Mouse (Mus musculus): ENCODE data around the gene Dusp5. TPM values are rescaled to one million over a fixed set of nuclear protein-coding genes. Genes with fewer than 3 reads are reported as not detected.

Dusp5 gene
- polyA plus RNA-seq, 1 experiment, result 10.9 TPM

DNA sequence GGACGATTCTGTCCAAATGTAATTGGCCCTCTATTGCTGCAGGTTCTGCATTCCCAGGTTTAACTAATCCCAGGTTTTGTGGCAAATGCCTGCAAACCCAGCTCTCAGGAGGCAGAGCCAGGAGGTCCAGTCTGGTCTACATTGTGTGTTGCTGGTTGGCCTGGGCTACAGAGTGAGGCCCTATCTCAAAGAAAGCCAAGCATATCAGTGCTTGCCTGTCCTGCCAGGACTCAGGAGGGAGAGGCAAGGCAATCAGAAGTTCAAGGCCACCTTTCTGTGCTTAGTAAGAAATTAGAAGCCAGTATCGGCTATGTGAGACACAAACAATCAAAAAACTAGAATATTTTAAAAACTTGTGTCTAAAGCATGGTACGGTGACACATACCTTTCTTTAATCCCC lies 44.2 kb downstream of the Dusp5 start:
- Histone ChIP-seq H3K4me1 (ENCODE audit: control insufficient read depth, insufficient read depth, insufficient read length) (peaks cover 5% of the 10 kb centered on the region; the same call in 1 of the 2 replicates), H3K27ac (ENCODE audit: insufficient read depth, low read length) (no peak overlapping the region), H3K36me3 (ENCODE audit: control insufficient read depth, insufficient read depth, low read length) (no peaks in the 10 kb centered on the region), H3K27me3 (ENCODE audit: control insufficient read depth, insufficient read depth, low read length) (no peaks in the 10 kb centered on the region), H3K4me3 (ENCODE audit: extremely low read depth, insufficient read depth, insufficient read length) (no peak overlapping the region)
- 89% methylated on average over 3 of the region's 3 CpGs for WGBS
- TF ChIP-seq POLR2A (IDR thresholded peaks at IDR 0.05; ENCODE audit: low read depth, low read length), result no peak
- no peak for TF ChIP-seq CTCF (IDR thresholded peaks at IDR 0.05; ENCODE audit: extremely low read depth, insufficient read depth, insufficient read length, insufficient replicate concordance)
- DNase-seq (ENCODE audit: low read depth in 1 of 2, low spot score in 2 of 2), result no peak

- TF ChIP-seq POLR2A (IDR thresholded peaks at IDR 0.05; ENCODE audit: low read depth, low read length), result no peak
- TF ChIP-seq CTCF (IDR thresholded peaks at IDR 0.05; ENCODE audit: extremely low read depth, insufficient read depth, insufficient read length, insufficient replicate concordance), result no peak
- no peaks in the 10 kb centered on the region for H3K36me3 ChIP-seq (ENCODE audit: control insufficient read depth, insufficient read depth, low read length)
- no peaks in the 10 kb centered on the region for H3K27me3 ChIP-seq (ENCODE audit: control insufficient read depth, insufficient read depth, low read length)
- peaks cover 7% of the 10 kb centered on the region; the same call in 1 of the 2 replicates for H3K4me1 ChIP-seq (ENCODE audit: control insufficient read depth, insufficient read depth, insufficient read length)
- no peak overlapping the region for H3K27ac ChIP-seq (ENCODE audit: insufficient read depth, low read length)
- WGBS, result 91% methylated on average over 8 of the region's 8 CpGs
- H3K4me3 ChIP-seq (ENCODE audit: extremely low read depth, insufficient read depth, insufficient read length), result no peak overlapping the region
- DNase-seq (ENCODE audit: low read depth in 1 of 2, low spot score in 2 of 2), result no peak
Measured at GRCm38 (mm10) chr19:53574131-53574530, 45.2 kb downstream of the Dusp5 start.

DNA sequence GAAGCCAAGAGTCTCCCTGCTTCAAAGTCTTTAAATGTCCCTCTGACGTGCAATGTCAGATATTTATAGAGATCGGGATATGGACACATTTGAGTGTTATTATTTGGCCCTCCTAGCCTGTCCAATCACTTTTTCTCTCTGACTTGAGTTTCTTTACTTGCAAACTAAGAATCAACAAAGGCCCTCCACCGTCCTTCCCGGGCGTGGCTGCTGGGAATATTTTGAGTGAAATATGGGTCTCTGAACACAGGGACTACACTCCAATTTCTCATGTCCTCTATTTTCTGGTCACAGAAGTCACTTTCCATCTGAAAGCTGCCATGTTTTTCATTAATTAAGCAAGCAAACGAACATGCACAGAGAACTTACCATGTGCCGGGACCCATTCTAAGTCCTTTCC lies 45.6 kb downstream of the Dusp5 start:
- TF ChIP-seq CTCF (IDR thresholded peaks at IDR 0.05; ENCODE audit: extremely low read depth, insufficient read depth, insufficient read length, insufficient replicate concordance), result no peak
- TF ChIP-seq POLR2A (IDR thresholded peaks at IDR 0.05; ENCODE audit: low read depth, low read length), result no peak
- no peaks in the 10 kb centered on the region for H3K27me3 ChIP-seq (ENCODE audit: control insufficient read depth, insufficient read depth, low read length)
- no peak overlapping the region for H3K27ac ChIP-seq (ENCODE audit: insufficient read depth, low read length)
- 91% methylated on average over 7 of the region's 7 CpGs for WGBS
- H3K36me3 ChIP-seq (ENCODE audit: control insufficient read depth, insufficient read depth, low read length), result no peaks in the 10 kb centered on the region
- no peak for DNase-seq (ENCODE audit: low read depth in 1 of 2, low spot score in 2 of 2)
- H3K4me3 ChIP-seq (ENCODE audit: extremely low read depth, insufficient read depth, insufficient read length), result no peak overlapping the region
- peaks cover 7% of the 10 kb centered on the region; the same call in 1 of the 2 replicates for H3K4me1 ChIP-seq (ENCODE audit: control insufficient read depth, insufficient read depth, insufficient read length)

- no peak for DNase-seq (ENCODE audit: low read depth in 1 of 2, low spot score in 2 of 2)
- Histone ChIP-seq H3K36me3 (ENCODE audit: control insufficient read depth, insufficient read depth, low read length) (no peaks in the 10 kb centered on the region), H3K4me1 (ENCODE audit: control insufficient read depth, insufficient read depth, insufficient read length) (peaks cover 7% of the 10 kb centered on the region; the same call in 1 of the 2 replicates), H3K4me3 (ENCODE audit: extremely low read depth, insufficient read depth, insufficient read length) (no peak overlapping the region), H3K27me3 (ENCODE audit: control insufficient read depth, insufficient read depth, low read length) (no peaks in the 10 kb centered on the region), H3K27ac (ENCODE audit: insufficient read depth, low read length) (no peak overlapping the region)
- WGBS, result 86% methylated on average over 4 of the region's 4 CpGs
- TF ChIP-seq CTCF (IDR thresholded peaks at IDR 0.05; ENCODE audit: extremely low read depth, insufficient read depth, insufficient read length, insufficient replicate concordance) (no peak), POLR2A (IDR thresholded peaks at IDR 0.05; ENCODE audit: low read depth, low read length) (no peak)
Measured at GRCm38 (mm10) chr19:53575296-53576010, 46.5 kb downstream of the Dusp5 start.

GRCm38 (mm10) chr19:53576061-53576460 lies 47.2 kb downstream of the Dusp5 start:
- no peak for TF ChIP-seq POLR2A (IDR thresholded peaks at IDR 0.05; ENCODE audit: low read depth, low read length)
- no peak for TF ChIP-seq CTCF (IDR thresholded peaks at IDR 0.05; ENCODE audit: extremely low read depth, insufficient read depth, insufficient read length, insufficient replicate concordance)
- Histone ChIP-seq H3K4me3 (ENCODE audit: extremely low read depth, insufficient read depth, insufficient read length) (no peak overlapping the region), H3K4me1 (ENCODE audit: control insufficient read depth, insufficient read depth, insufficient read length) (peaks cover 7% of the 10 kb centered on the region; the same call in 1 of the 2 replicates), H3K27ac (ENCODE audit: insufficient read depth, low read length) (no peak overlapping the region), H3K36me3 (ENCODE audit: control insufficient read depth, insufficient read depth, low read length) (no peaks in the 10 kb centered on the region), H3K27me3 (ENCODE audit: control insufficient read depth, insufficient read depth, low read length) (no peaks in the 10 kb centered on the region)
- no peak for DNase-seq (ENCODE audit: low read depth in 1 of 2, low spot score in 2 of 2)
- 89% methylated on average over 7 of the region's 7 CpGs for WGBS

- TF ChIP-seq CTCF (IDR thresholded peaks at IDR 0.05; ENCODE audit: extremely low read depth, insufficient read depth, insufficient read length, insufficient replicate concordance) (no peak), POLR2A (IDR thresholded peaks at IDR 0.05; ENCODE audit: low read depth, low read length) (no peak)
- H3K4me1 ChIP-seq (ENCODE audit: control insufficient read depth, insufficient read depth, insufficient read length), result 0 out of 2 replicates have a peak, but pooled peaks cover 2% of the 10 kb centered on the region
- no peak overlapping the region for H3K4me3 ChIP-seq (ENCODE audit: extremely low read depth, insufficient read depth, insufficient read length)
- H3K27me3 ChIP-seq (ENCODE audit: control insufficient read depth, insufficient read depth, low read length), result no peaks in the 10 kb centered on the region
- WGBS, result 86% methylated on average over 11 of the region's 11 CpGs
- no peak overlapping the region for H3K27ac ChIP-seq (ENCODE audit: insufficient read depth, low read length)
- H3K36me3 ChIP-seq (ENCODE audit: control insufficient read depth, insufficient read depth, low read length), result no peaks in the 10 kb centered on the region
- no peak for DNase-seq (ENCODE audit: low read depth in 1 of 2, low spot score in 2 of 2)
Measured at GRCm38 (mm10) chr19:53577025-53577800, 48.3 kb downstream of the Dusp5 start.
